8 mouse cellular contexts compared by ENCODE assay signal in the genomic region with DNA sequence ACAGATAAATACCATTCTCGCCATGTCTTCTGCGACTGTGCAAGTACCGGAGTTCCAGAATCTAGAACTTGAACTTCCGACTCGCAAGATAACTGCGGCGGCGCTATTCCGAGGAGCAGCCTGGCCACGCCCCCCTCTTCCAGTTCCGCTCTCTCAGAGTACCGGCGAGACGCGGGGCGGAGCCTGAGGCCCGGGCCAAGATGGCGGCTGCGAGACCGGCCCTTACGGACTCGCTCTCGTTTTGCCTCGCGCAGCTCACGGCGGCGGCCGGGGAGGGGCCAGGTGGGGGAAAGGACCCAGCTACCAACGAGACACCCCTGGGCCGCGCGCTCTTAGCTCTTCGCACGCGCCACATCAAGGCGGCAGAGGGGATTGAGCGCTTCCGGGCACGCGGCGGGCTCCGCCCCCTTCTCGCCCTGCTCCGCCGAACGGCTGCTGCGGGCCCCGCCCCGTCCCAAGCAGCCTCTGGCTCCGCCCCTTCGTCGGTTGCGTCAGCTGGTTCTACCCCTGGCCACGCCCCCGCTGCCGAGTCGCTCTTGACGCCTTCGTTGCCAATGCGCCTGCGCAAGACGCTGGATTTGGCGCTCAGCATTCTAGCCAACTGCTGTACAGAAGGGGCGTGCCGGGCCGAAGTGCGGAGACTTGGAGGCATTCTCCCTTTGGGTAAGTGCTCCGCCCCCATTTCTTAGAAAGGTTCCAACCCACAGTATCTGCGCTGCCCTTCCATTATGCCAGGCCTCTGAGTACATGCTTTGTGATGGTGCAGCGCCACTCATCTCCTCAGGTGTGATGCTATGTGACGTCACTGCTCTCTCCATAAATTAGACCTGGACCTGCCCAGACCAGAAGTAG. TPM values are rescaled to one million over a fixed set of nuclear protein-coding genes. Genes with fewer than 3 reads are reported as not detected.
DNase-seq lines count a peak whose midpoint lies in the region; ATAC-seq and TF ChIP-seq lines count a peak whose summit lies in the region.

9130023H24Rik (minus strand) TSS at position 105 of the 852 bp plus-strand sequence.

- intact Hi-C loops in heart, postnatal 25 days (cut with DNase I) = loop anchor here (2.0 to 10.0 kb wide), 2 partner anchors 107 to 217 kb away; no protein-coding TSS in a partner anchor

- no peaks in the 10 kb centered on the region for H3K9me3 ChIP-seq in ES-E14 (ENCODE audit: control insufficient read depth, insufficient read depth, low read depth, low read length)
- H3K9me3 ChIP-seq in forebrain, embryonic 15.5 days = no peaks in the 10 kb centered on the region

- peak within 1 kb of the TSS; percentile 97 for H3K9ac ChIP-seq in ES-E14 (ENCODE audit: insufficient read depth, low read depth, low read length, poor library complexity, severe bottlenecking)
- H3K9ac ChIP-seq in forebrain, embryonic 15.5 days (replicated peaks) = peak within 1 kb of the TSS; percentile 67

- peak; percentile 91 for ATAC-seq in forebrain, embryonic 15.5 days (replicated peaks)
- ATAC-seq in neutrophil, adult 5-6 weeks (ENCODE audit: extremely low read depth, insufficient number of reproducible peaks, low FRiP score, poor library complexity, severe bottlenecking) = peak; percentile 74

- H3K4me1 ChIP-seq in ES-E14 (ENCODE audit: control insufficient read depth in 2 of 2, insufficient read depth in 2 of 2, low read length in 2 of 2, poor library complexity in 1 of 2) = peaks cover 0 to 2% of the 10 kb centered on the region in 2 experiments; a peak in 1 of 4 replicates
- H3K4me1 ChIP-seq in forebrain, embryonic 15.5 days = peaks cover 17% of the 10 kb centered on the region
- H3K4me1 ChIP-seq in lung, adult 2 months (ENCODE audit: control insufficient read depth, insufficient read depth, low read length) = no peaks in the 10 kb centered on the region

- peaks cover 13% of the 10 kb centered on the region; the same call in 1 of the 2 replicates for H3K36me3 ChIP-seq in ES-E14 (ENCODE audit: control insufficient read depth, insufficient read depth, low read length, poor library complexity, severe bottlenecking)
- peaks cover 12% of the 10 kb centered on the region; the same call in 1 of the 2 replicates for H3K36me3 ChIP-seq in forebrain, embryonic 15.5 days

- WGBS in forebrain, embryonic 15.5 days = under 1% methylated on average over 71 of the region's 72 CpGs
- WGBS in lung, adult 2 months = under 1% methylated on average over 71 of the region's 72 CpGs

- peak within 1 kb of the TSS; percentile 76 for H3K4me2 ChIP-seq in forebrain, embryonic 15.5 days (replicated peaks)

- TF ChIP-seq POLR2A in lung, adult 2 months (IDR thresholded peaks at IDR 0.05; ENCODE audit: borderline replicate concordance, extremely low read depth, low read depth, low read length) = peak; percentile 66

- in situ Hi-C loops in ES-E14 (cut with MboI; ENCODE audit: low sequenced_read_pairs in 2 of 2, unreplicated experiment in 2 of 2) = no loop called here

- peak within 1 kb of the TSS; percentile 88 to 89 for H3K4me3 ChIP-seq in ES-E14 (ENCODE audit: insufficient read depth in 1 of 2, low read depth in 1 of 2, low read length in 2 of 2, poor library complexity in 1 of 2, severe bottlenecking in 1 of 2)
- peak within 1 kb of the TSS; percentile 70 for H3K4me3 ChIP-seq in forebrain, embryonic 15.5 days
- peak within 1 kb of the TSS; percentile 85 for H3K4me3 ChIP-seq in lung, adult 2 months (replicated peaks; ENCODE audit: extremely low read depth, low read depth, low read length)

- peak within 1 kb of the TSS; percentile 97 for H3K27ac ChIP-seq in ES-E14 (ENCODE audit: insufficient read depth, low read depth, low read length, poor library complexity, severe bottlenecking)
- peak within 1 kb of the TSS; percentile 98 for H3K27ac ChIP-seq in forebrain, embryonic 15.5 days (replicated peaks)

- TF ChIP-seq CTCF in lung, adult 2 months (IDR thresholded peaks at IDR 0.05; ENCODE audit: insufficient read depth, low read length) = no peak

- DNase-seq in ES-E14 (ENCODE audit: low read depth, low spot score) = peak; percentile 99
- peak; percentile 99 for DNase-seq in cerebellum, adult 11-12 months
- peak; percentile 99 for DNase-seq in heart, postnatal 25 days (ENCODE audit: low spot score)
- peak; percentile 99 for DNase-seq in layer of hippocampus, adult 18-20 months (ENCODE audit: low spot score in 2 of 2)
- DNase-seq in lung, adult 2 months = peak; percentile 100
- peak; percentile 99 to 100 for DNase-seq in thymus, adult 18-20 months

- no peaks in the 10 kb centered on the region for H3K27me3 ChIP-seq in forebrain, embryonic 15.5 days

TF ChIP-seq in ES-E14, 5 proteins besides CTCF, POLR2A, EP300 and RAD21:
- TF ChIP-seq ZNF384 (IDR thresholded peaks at IDR 0.05; ENCODE audit: low read depth, low read length) (no peak), CHD2 (IDR thresholded peaks at IDR 0.05; ENCODE audit: low read depth, low read length) (no peak), HCFC1 (IDR thresholded peaks at IDR 0.05; ENCODE audit: borderline replicate concordance, insufficient read depth, low read length) (peak; percentile 80; the same call in 1 of the 2 replicates), ZC3H11A (IDR thresholded peaks at IDR 0.05; ENCODE audit: borderline replicate concordance, low read depth, low read length) (no peak), MAFK (IDR thresholded peaks at IDR 0.05; ENCODE audit: insufficient read depth, low read depth, low read length) (0 out of 2 replicates have a peak, but pooled peaks have one; percentile 15)

RNA-seq across cellular contexts. Expression of gene 9130023H24Rik, which starts in this region (rescaled TPM):
- total RNA-seq in ES-E14 (2012; rRNA removed) = 2.1 and 2.6 TPM in 2 replicates
- polyA plus RNA-seq in forebrain, embryonic 15.5 days (2015; fragmentation: Nextera tagmentation; extraction: Ambion mirVana) = 8.8 and 9.7 TPM in 2 replicates
- total RNA-seq in heart, postnatal 25 days (2021) = 1 to 10 TPM; 3.3 to 3.4 TPM
- total RNA-seq in layer of hippocampus, adult 18-20 months (2021) = 1 to 10 TPM; 3.3 TPM
- polyA plus RNA-seq in lung, adult 2 months (2012; rRNA removed) = 2.4 and 3.1 TPM in 2 replicates
- 5.2 and 5.6 TPM in 2 replicates for total RNA-seq in neutrophil, adult 5-6 weeks (2017)

Comparison
In these comparisons a context has a peak if more than half of its experiments do, and no peak if none do; other contexts are left out.
1. Peak in every context shown above with its lines: DNase-seq, ATAC-seq, H3K4me3 ChIP-seq and H3K27ac ChIP-seq.